Mouse (Mus musculus) embryonic fibroblast, embryonic 13.5 days (primary cell): ENCODE results near the gene Rbm4.

ENCODE experiments used
- CTCF ChIP-seq: IDR thresholded peaks from 2 replicates; pipeline ENCODE4 v1.5.1; 2011; ENCODE audit warnings: mild to moderate bottlenecking, control low read depth, low read length, moderate library complexity, borderline replicate concordance; ENCODE audit not compliant: insufficient read depth
- POLR2A ChIP-seq: IDR thresholded peaks from 2 replicates; pipeline ENCODE4 v1.6.1; 2011; ENCODE audit warnings: low read depth, mild to moderate bottlenecking, control low read depth, low read length, moderate library complexity

GRCm38 (mm10) chr19:4745681-4746080, 48.0 kb downstream of the Rbm4 start:
- TF ChIP-seq CTCF (no peak), POLR2A (no peak)
